Mouse (Mus musculus): ENCODE measurements around the gene Gm8439. TPM values are rescaled to one million over a fixed set of nuclear protein-coding genes. Genes with fewer than 3 reads are reported as not detected.
"Not testable (repeated sequence)": the region's sequence is repeated elsewhere in the genome, so short reads cannot be mapped to it uniquely, and the experiment has no call there.

Gm8439 gene
- polyA plus RNA-seq, 1 experiment = not detected

- peak overlapping the region; percentile 13 for H3K4me2 ChIP-seq (ENCODE audit: low read depth)
- TF ChIP-seq POLR2A (IDR thresholded peaks at IDR 0.05; ENCODE audit: insufficient read length, low read depth) = no peak
- no peaks in the 10 kb centered on the region for H3K79me2 ChIP-seq (ENCODE audit: control insufficient read depth, insufficient read depth)
- no peak overlapping the region for H3ac ChIP-seq (ENCODE audit: control insufficient read depth, insufficient read length)
- peaks cover 20% of the 10 kb centered on the region for H3K27me3 ChIP-seq (ENCODE audit: control insufficient read depth, insufficient read depth, insufficient read length)
- no peak overlapping the region for H3K4me3 ChIP-seq
- no peaks in the 10 kb centered on the region for H3K36me3 ChIP-seq (ENCODE audit: control insufficient read depth, insufficient read depth)
These were observed 525 bp downstream of the Gm8439 start for GRCm38 (mm10) chr4:120589070-120589469.

- no peaks in the 10 kb centered on the region for H3K79me2 ChIP-seq (ENCODE audit: control insufficient read depth, insufficient read depth)
- no peak overlapping the region for H3ac ChIP-seq (ENCODE audit: control insufficient read depth, insufficient read length)
- H3K27me3 ChIP-seq (ENCODE audit: control insufficient read depth, insufficient read depth, insufficient read length) = peaks cover 21% of the 10 kb centered on the region
- H3K36me3 ChIP-seq (ENCODE audit: control insufficient read depth, insufficient read depth) = no peaks in the 10 kb centered on the region
- peak overlapping the region; percentile 47 for H3K4me2 ChIP-seq (ENCODE audit: low read depth)
- H3K4me3 ChIP-seq = no peak overlapping the region
- no peak for TF ChIP-seq MYOG (IDR thresholded peaks at IDR 0.05; ENCODE audit: control insufficient read depth in 1 of 3, insufficient read depth in 1 of 3, insufficient read length in 2 of 3, low read depth in 2 of 3)
- no peak for TF ChIP-seq USF1 (IDR thresholded peaks at IDR 0.05; ENCODE audit: low read depth)
- TF ChIP-seq MAX (IDR thresholded peaks at IDR 0.05; ENCODE audit: low read depth) = no peak
- TF ChIP-seq E2F4 (IDR thresholded peaks at IDR 0.05; ENCODE audit: insufficient read depth) = no peak
- TF ChIP-seq TCF12 (IDR thresholded peaks at IDR 0.05; ENCODE audit: insufficient read depth, poor library complexity, severe bottlenecking) = no peak
- TF ChIP-seq SRF (IDR thresholded peaks at IDR 0.05; ENCODE audit: control insufficient read depth, insufficient read length, low read depth) = no peak
- TF ChIP-seq POLR2AphosphoS2 (IDR thresholded peaks at IDR 0.05; ENCODE audit: insufficient read length, low read depth) = no peak
- TF ChIP-seq POLR2A (IDR thresholded peaks at IDR 0.05; ENCODE audit: insufficient read length, low read depth) = no peak
These were observed 1.4 kb downstream of the Gm8439 start for GRCm38 (mm10) chr4:120589815-120590422.

- Histone ChIP-seq H3K27me3 (ENCODE audit: control insufficient read depth, insufficient read depth, insufficient read length) (peaks cover 21% of the 10 kb centered on the region), H3K36me3 (ENCODE audit: control insufficient read depth, insufficient read depth) (no peaks in the 10 kb centered on the region), H3ac (ENCODE audit: control insufficient read depth, insufficient read length) (no peak overlapping the region), H3K79me2 (ENCODE audit: control insufficient read depth, insufficient read depth) (no peaks in the 10 kb centered on the region), H3K4me3 (no peak overlapping the region), H3K4me2 (ENCODE audit: low read depth) (no peak overlapping the region)
- TF ChIP-seq SRF (IDR thresholded peaks at IDR 0.05; ENCODE audit: control insufficient read depth, insufficient read length, low read depth) (no peak), E2F4 (IDR thresholded peaks at IDR 0.05; ENCODE audit: insufficient read depth) (no peak), MAX (IDR thresholded peaks at IDR 0.05; ENCODE audit: low read depth) (no peak), POLR2A (IDR thresholded peaks at IDR 0.05; ENCODE audit: insufficient read length, low read depth) (no peak), REST (IDR thresholded peaks at IDR 0.05; ENCODE audit: insufficient read depth, insufficient read length) (no peak), TCF12 (IDR thresholded peaks at IDR 0.05; ENCODE audit: insufficient read depth, poor library complexity, severe bottlenecking) (no peak), USF1 (IDR thresholded peaks at IDR 0.05; ENCODE audit: low read depth) (no peak)
These were observed 2.4 kb downstream of the Gm8439 start for GRCm38 (mm10) chr4:120590973-120591372.

GRCm38 (mm10) chr4:120596210-120596609 is 7.7 kb downstream of the Gm8439 start:
- not testable (repeated sequence) for H3ac ChIP-seq (ENCODE audit: control insufficient read depth, insufficient read length); H3K4me2 ChIP-seq (ENCODE audit: low read depth); H3K4me3 ChIP-seq; H3K36me3 ChIP-seq (ENCODE audit: control insufficient read depth, insufficient read depth); H3K79me2 ChIP-seq (ENCODE audit: control insufficient read depth, insufficient read depth)
- peaks cover 21% of the 10 kb centered on the region for H3K27me3 ChIP-seq (ENCODE audit: control insufficient read depth, insufficient read depth, insufficient read length)

- H3K4me2 ChIP-seq (ENCODE audit: low read depth) = no peak overlapping the region
- TF ChIP-seq SRF (IDR thresholded peaks at IDR 0.05; ENCODE audit: control insufficient read depth, insufficient read length, low read depth) (no peak), TCF12 (IDR thresholded peaks at IDR 0.05; ENCODE audit: insufficient read depth, poor library complexity, severe bottlenecking) (no peak), MAX (IDR thresholded peaks at IDR 0.05; ENCODE audit: low read depth) (no peak), USF1 (IDR thresholded peaks at IDR 0.05; ENCODE audit: low read depth) (no peak), REST (IDR thresholded peaks at IDR 0.05; ENCODE audit: insufficient read depth, insufficient read length) (no peak), CEBPB (IDR thresholded peaks at IDR 0.05; ENCODE audit: insufficient read depth, poor library complexity, severe bottlenecking) (no peak), MYOD1 (IDR thresholded peaks at IDR 0.05; ENCODE audit: control insufficient read depth in 1 of 3, insufficient read length in 2 of 3, low read depth in 2 of 3) (no peak), MYOG (IDR thresholded peaks at IDR 0.05; ENCODE audit: control insufficient read depth in 1 of 3, insufficient read depth in 1 of 3, insufficient read length in 2 of 3, low read depth in 2 of 3) (no peak), POLR2AphosphoS2 (IDR thresholded peaks at IDR 0.05; ENCODE audit: insufficient read length, low read depth) (no peak), TCF3 (IDR thresholded peaks at IDR 0.05; ENCODE audit: insufficient read length, low read depth) (no peak)
- no peaks in the 10 kb centered on the region for H3K79me2 ChIP-seq (ENCODE audit: control insufficient read depth, insufficient read depth)
- no peak overlapping the region for H3K4me3 ChIP-seq
- H3K27me3 ChIP-seq (ENCODE audit: control insufficient read depth, insufficient read depth, insufficient read length) = peaks cover 14% of the 10 kb centered on the region
- no peak overlapping the region for H3ac ChIP-seq (ENCODE audit: control insufficient read depth, insufficient read length)
- no peaks in the 10 kb centered on the region for H3K36me3 ChIP-seq (ENCODE audit: control insufficient read depth, insufficient read depth)
These were observed 10.4 kb downstream of the Gm8439 start for GRCm38 (mm10) chr4:120598922-120599321.

- H3K4me3 ChIP-seq = no peak overlapping the region
- TF ChIP-seq POLR2A (IDR thresholded peaks at IDR 0.05; ENCODE audit: insufficient read length, low read depth) = no peak
- TF ChIP-seq REST (IDR thresholded peaks at IDR 0.05; ENCODE audit: insufficient read depth, insufficient read length) = no peak
- TF ChIP-seq MYOG (IDR thresholded peaks at IDR 0.05; ENCODE audit: control insufficient read depth in 1 of 3, insufficient read depth in 1 of 3, insufficient read length in 2 of 3, low read depth in 2 of 3) = no peak
- no peak for TF ChIP-seq CEBPB (IDR thresholded peaks at IDR 0.05; ENCODE audit: insufficient read depth, poor library complexity, severe bottlenecking)
- H3ac ChIP-seq (ENCODE audit: control insufficient read depth, insufficient read length) = no peak overlapping the region
- no peak overlapping the region for H3K4me2 ChIP-seq (ENCODE audit: low read depth)
- no peaks in the 10 kb centered on the region for H3K27me3 ChIP-seq (ENCODE audit: control insufficient read depth, insufficient read depth, insufficient read length)
- H3K36me3 ChIP-seq (ENCODE audit: control insufficient read depth, insufficient read depth) = no peaks in the 10 kb centered on the region
- H3K79me2 ChIP-seq (ENCODE audit: control insufficient read depth, insufficient read depth) = no peaks in the 10 kb centered on the region
These were observed 13.2 kb downstream of the Gm8439 start for GRCm38 (mm10) chr4:120601774-120602173.
